Mouse (Mus musculus): ENCODE data around the gene Dars. TPM values are rescaled to one million over a fixed set of nuclear protein-coding genes. Genes with fewer than 3 reads are reported as not detected.

Gene Dars
- polyA plus RNA-seq, 1 experiment from 2014 or later: 109 TPM

- ATAC-seq (ENCODE audit: insufficient read depth): peak; percentile 44; the same call in 1 of the 2 replicates
- Histone ChIP-seq H3K36me3 (ENCODE audit: insufficient read depth) (peaks cover 15% of the 10 kb centered on the region), H3K4me1 (ENCODE audit: insufficient read depth) (no peaks in the 10 kb centered on the region), H3K4me3 (ENCODE audit: low read depth, low read length) (peak overlapping the region; percentile 90), H3K27me3 (ENCODE audit: insufficient read depth, low read length) (no peaks in the 10 kb centered on the region), H3K4me2 (peak overlapping the region; percentile 85), H3K9me3 (ENCODE audit: low read depth, low read length) (no peaks in the 10 kb centered on the region), H3K27ac (ENCODE audit: low read depth) (no peak overlapping the region), H3K9ac (no peak overlapping the region)
- TF ChIP-seq CTCF (IDR thresholded peaks at IDR 0.05; ENCODE audit: low read depth): no peak
- WGBS: 49% methylated on average over 5 of the region's 5 CpGs
- no peak for DNase-seq
These were observed 343 bp upstream of the Dars start for GRCm38 (mm10) chr1:128417533-128417888.

- no peak for ATAC-seq (ENCODE audit: insufficient read depth)
These were observed 6.0 kb downstream of the Dars start for GRCm38 (mm10) chr1:128411141-128411540.

GRCm38 (mm10) chr1:128406846-128407245, 10.3 kb downstream of the Dars start:
- no peak overlapping the region for H3K9ac ChIP-seq
- no peak overlapping the region for H3K4me3 ChIP-seq (ENCODE audit: low read depth, low read length)
- ATAC-seq (ENCODE audit: insufficient read depth) (no peak), DNase-seq (no peak)
- H3K4me2 ChIP-seq: no peak overlapping the region
- 28% methylated on average over 1 of the region's 1 CpGs for WGBS
- TF ChIP-seq CTCF (IDR thresholded peaks at IDR 0.05; ENCODE audit: low read depth): no peak
- no peaks in the 10 kb centered on the region for H3K27me3 ChIP-seq (ENCODE audit: insufficient read depth, low read length)
- H3K27ac ChIP-seq (ENCODE audit: low read depth): no peak overlapping the region
- H3K36me3 ChIP-seq (ENCODE audit: insufficient read depth): peaks cover 28% of the 10 kb centered on the region
- no peaks in the 10 kb centered on the region for H3K9me3 ChIP-seq (ENCODE audit: low read depth, low read length)
- no peaks in the 10 kb centered on the region for H3K4me1 ChIP-seq (ENCODE audit: insufficient read depth)

More at GRCm38 (mm10) chr1:128411141-128411540, 6.0 kb downstream of the Dars start:
- Histone ChIP-seq H3K27ac (ENCODE audit: low read depth) (no peak overlapping the region), H3K9me3 (ENCODE audit: low read depth, low read length) (no peaks in the 10 kb centered on the region), H3K36me3 (ENCODE audit: insufficient read depth) (peaks cover 25% of the 10 kb centered on the region), H3K27me3 (ENCODE audit: insufficient read depth, low read length) (no peaks in the 10 kb centered on the region), H3K4me1 (ENCODE audit: insufficient read depth) (no peaks in the 10 kb centered on the region), H3K9ac (no peak overlapping the region), H3K4me3 (ENCODE audit: low read depth, low read length) (no peak overlapping the region), H3K4me2 (no peak overlapping the region)
- WGBS: 94% methylated on average over 5 of the region's 5 CpGs
- no peak for TF ChIP-seq CTCF (IDR thresholded peaks at IDR 0.05; ENCODE audit: low read depth)
- DNase-seq: no peak

- peaks cover 30% of the 10 kb centered on the region for H3K36me3 ChIP-seq (ENCODE audit: insufficient read depth)
These were observed 11.5 kb downstream of the Dars start for GRCm38 (mm10) chr1:128405675-128406074.

GRCm38 (mm10) chr1:128405041-128405481, 12.1 kb downstream of the Dars start:
- Histone ChIP-seq H3K27me3 (ENCODE audit: insufficient read depth, low read length) (no peaks in the 10 kb centered on the region), H3K4me2 (no peak overlapping the region), H3K9me3 (ENCODE audit: low read depth, low read length) (no peaks in the 10 kb centered on the region), H3K4me3 (ENCODE audit: low read depth, low read length) (no peak overlapping the region), H3K36me3 (ENCODE audit: insufficient read depth) (peaks cover 33% of the 10 kb centered on the region), H3K4me1 (ENCODE audit: insufficient read depth) (no peaks in the 10 kb centered on the region), H3K9ac (no peak overlapping the region), H3K27ac (ENCODE audit: low read depth) (peak overlapping the region; percentile 13)
- TF ChIP-seq CTCF (IDR thresholded peaks at IDR 0.05; ENCODE audit: low read depth): 0 out of 2 replicates have a peak, but pooled peaks have one; percentile 12
- DNase-seq: peak; percentile 80
- WGBS: 40% methylated on average over 2 of the region's 2 CpGs
- ATAC-seq (ENCODE audit: insufficient read depth): peak; percentile 89

More at GRCm38 (mm10) chr1:128405675-128406074, 11.5 kb downstream of the Dars start:
- H3K9ac ChIP-seq: no peak overlapping the region
- H3K4me1 ChIP-seq (ENCODE audit: insufficient read depth): no peaks in the 10 kb centered on the region
- H3K4me2 ChIP-seq: no peak overlapping the region
- ATAC-seq (ENCODE audit: insufficient read depth) (no peak), DNase-seq (no peak)
- WGBS: 63% methylated on average over 1 of the region's 1 CpGs
- no peak for TF ChIP-seq CTCF (IDR thresholded peaks at IDR 0.05; ENCODE audit: low read depth)
- no peaks in the 10 kb centered on the region for H3K27me3 ChIP-seq (ENCODE audit: insufficient read depth, low read length)
- H3K9me3 ChIP-seq (ENCODE audit: low read depth, low read length): no peaks in the 10 kb centered on the region
- H3K27ac ChIP-seq (ENCODE audit: low read depth): 0 out of 2 replicates have a peak overlapping the region, but pooled peaks have one; percentile 24
- H3K4me3 ChIP-seq (ENCODE audit: low read depth, low read length): no peak overlapping the region

GRCm38 (mm10) chr1:128400926-128401325, 16.2 kb downstream of the Dars start:
- Histone ChIP-seq H3K4me3 (ENCODE audit: low read depth, low read length) (no peak overlapping the region), H3K9me3 (ENCODE audit: low read depth, low read length) (no peaks in the 10 kb centered on the region), H3K27me3 (ENCODE audit: insufficient read depth, low read length) (no peaks in the 10 kb centered on the region), H3K4me1 (ENCODE audit: insufficient read depth) (no peaks in the 10 kb centered on the region), H3K36me3 (ENCODE audit: insufficient read depth) (peaks cover 49% of the 10 kb centered on the region), H3K9ac (no peak overlapping the region), H3K27ac (ENCODE audit: low read depth) (no peak overlapping the region), H3K4me2 (no peak overlapping the region)
- WGBS: 68% methylated on average over 2 of the region's 2 CpGs
- no peak for DNase-seq
- TF ChIP-seq CTCF (IDR thresholded peaks at IDR 0.05; ENCODE audit: low read depth): no peak
- no peak for ATAC-seq (ENCODE audit: insufficient read depth)

- WGBS: 71% methylated on average over 5 of the region's 5 CpGs
- H3K27me3 ChIP-seq (ENCODE audit: insufficient read depth, low read length): no peaks in the 10 kb centered on the region
- no peak overlapping the region for H3K9ac ChIP-seq
- H3K36me3 ChIP-seq (ENCODE audit: insufficient read depth): peaks cover 49% of the 10 kb centered on the region
- no peaks in the 10 kb centered on the region for H3K9me3 ChIP-seq (ENCODE audit: low read depth, low read length)
- TF ChIP-seq CTCF (IDR thresholded peaks at IDR 0.05; ENCODE audit: low read depth): no peak
- ATAC-seq (ENCODE audit: insufficient read depth) (no peak), DNase-seq (no peak)
- no peak overlapping the region for H3K27ac ChIP-seq (ENCODE audit: low read depth)
- no peak overlapping the region for H3K4me2 ChIP-seq
- H3K4me3 ChIP-seq (ENCODE audit: low read depth, low read length): no peak overlapping the region
- H3K4me1 ChIP-seq (ENCODE audit: insufficient read depth): no peaks in the 10 kb centered on the region
These were observed 16.9 kb downstream of the Dars start for GRCm38 (mm10) chr1:128399941-128400915.
